Mouse (Mus musculus) liver, adult 2 months (tissue): ENCODE data around the gene Gpc4.

ENCODE experiments used
- CTCF ChIP-seq: fragments of 200-500 bp; IDR thresholded peaks from 2 replicates; pipeline ENCODE4 v1.5.1; 2011; ENCODE audit warnings: low read depth, low read length, control low read depth
- POLR2A ChIP-seq: fragments of 200-500 bp; IDR thresholded peaks from 2 replicates; pipeline ENCODE4 v1.6.1; 2011; ENCODE audit warnings: low read length, control low read depth; ENCODE audit not compliant: insufficient read depth; ENCODE audit errors: extremely low read depth

DNA sequence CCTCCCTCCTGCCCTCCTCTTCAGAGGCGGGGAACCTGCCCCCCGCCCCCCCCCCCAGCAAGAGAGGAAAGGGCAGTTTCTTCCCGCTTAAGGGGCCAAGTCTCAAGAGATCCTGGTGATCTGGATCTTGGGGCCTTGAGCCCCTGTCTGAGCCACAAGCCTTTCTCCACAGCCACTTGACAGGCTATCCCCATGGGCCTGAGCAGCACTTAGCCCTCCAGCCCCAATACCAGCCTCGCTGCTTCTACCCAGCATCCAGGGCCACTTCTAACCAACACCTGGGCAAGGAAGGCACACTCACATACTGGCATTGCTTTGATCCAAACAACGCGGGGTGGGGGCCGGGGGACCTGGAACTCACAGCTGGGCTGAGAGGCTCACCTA lies 495 bp upstream of the Gpc4 start:
- TF ChIP-seq POLR2A, result no peak
- no peak for TF ChIP-seq CTCF
